Mouse (Mus musculus) small intestine, adult 2 months (tissue): Measurements from ENCODE around the gene Rsrp1.

ENCODE experiments used
- CTCF ChIP-seq: fragments of 200-500 bp; IDR thresholded peaks from 2 replicates; pipeline ENCODE4 v1.5.1; 2012; ENCODE audit warnings: low read depth, mild to moderate bottlenecking, control low read depth, inconsistent platforms, low read length, moderate library complexity, mixed read lengths; ENCODE audit not compliant: insufficient replicate concordance, insufficient read length; ENCODE audit errors: extremely low read depth
- POLR2A ChIP-seq: fragments of 200-500 bp; IDR thresholded peaks from 2 replicates; pipeline ENCODE4 v1.6.1; 2012; ENCODE audit warnings: low read depth, mild to moderate bottlenecking, control low read depth, inconsistent platforms, low read length, moderate library complexity

DNA sequence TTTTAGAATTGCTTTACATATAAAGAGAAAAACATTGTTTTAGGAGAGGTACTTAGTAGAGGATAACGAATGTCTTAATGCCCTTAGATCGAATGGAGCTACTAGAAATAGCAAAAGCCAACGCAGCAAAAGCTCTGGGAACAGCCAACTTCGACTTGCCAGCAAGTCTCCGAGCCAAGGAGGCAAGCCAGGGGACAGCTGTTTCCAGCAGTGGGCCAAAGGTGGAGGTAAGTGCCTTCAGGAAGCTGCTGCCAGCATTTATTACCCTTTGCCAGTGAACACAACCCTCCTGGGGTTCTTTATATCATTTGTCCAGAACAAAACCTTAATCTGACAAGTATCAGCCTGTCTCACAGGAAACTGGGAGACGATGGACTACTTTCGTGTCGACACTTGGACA lies 1.8 kb downstream of the Rsrp1 start:
- TF ChIP-seq POLR2A, result no peak
- TF ChIP-seq CTCF, result no peak
